Mouse (Mus musculus): Measurements from ENCODE around the gene Oas1g.
"Not testable (repeated sequence)": the region's sequence is repeated elsewhere in the genome, so short reads cannot be mapped to it uniquely, and the experiment has no call there.

The Oas1g gene

DNA sequence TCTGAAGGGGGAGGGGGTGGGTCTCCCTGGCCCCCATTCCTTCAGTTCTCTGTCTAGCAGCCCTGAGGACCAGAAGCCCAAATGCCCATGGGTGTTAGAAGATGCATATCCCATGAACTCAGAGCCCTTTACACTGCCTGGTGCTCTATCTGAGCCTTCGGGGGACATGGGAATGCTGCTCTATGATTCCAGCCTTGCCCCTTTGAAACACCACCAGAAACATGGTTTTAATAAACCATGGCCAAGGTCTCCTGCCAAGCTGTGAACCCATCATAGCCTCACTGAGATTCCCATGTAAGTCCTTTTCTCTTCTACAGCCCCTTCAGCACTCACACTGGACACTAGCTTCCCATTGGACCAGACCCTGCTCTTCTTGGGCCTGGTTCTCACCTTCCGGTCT, 2.6 kb upstream of the Oas1g start:
- DNase-seq (ENCODE audit: low read depth), result no peak

DNA sequence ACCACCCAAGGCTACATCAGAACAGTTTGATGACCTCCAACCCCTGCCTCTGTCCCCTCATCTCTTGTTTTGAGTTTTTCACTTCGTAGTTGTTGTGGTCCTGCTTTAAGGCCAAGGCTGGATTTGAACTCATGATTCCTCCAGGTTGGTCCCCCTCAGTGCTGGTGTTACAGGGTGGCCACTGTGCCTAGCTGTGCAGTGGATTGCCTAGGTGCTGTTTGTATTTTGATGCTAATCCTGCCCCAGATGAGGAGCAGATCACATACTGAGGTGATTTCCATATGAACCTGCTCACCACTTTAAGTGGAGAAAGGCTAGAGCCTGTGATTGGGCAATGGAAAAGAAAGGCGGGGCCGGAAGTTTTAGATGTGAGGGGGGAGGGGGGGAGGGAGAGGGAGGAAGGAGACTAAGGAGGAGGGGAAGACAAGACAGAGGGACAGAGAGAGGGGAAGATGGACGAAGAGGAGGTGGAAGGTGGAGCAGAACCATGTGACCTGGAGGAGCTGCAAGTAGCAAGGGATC, 942 bp upstream of the Oas1g start:
- DNase-seq (ENCODE audit: low read depth), result not testable (repeated sequence)

DNA sequence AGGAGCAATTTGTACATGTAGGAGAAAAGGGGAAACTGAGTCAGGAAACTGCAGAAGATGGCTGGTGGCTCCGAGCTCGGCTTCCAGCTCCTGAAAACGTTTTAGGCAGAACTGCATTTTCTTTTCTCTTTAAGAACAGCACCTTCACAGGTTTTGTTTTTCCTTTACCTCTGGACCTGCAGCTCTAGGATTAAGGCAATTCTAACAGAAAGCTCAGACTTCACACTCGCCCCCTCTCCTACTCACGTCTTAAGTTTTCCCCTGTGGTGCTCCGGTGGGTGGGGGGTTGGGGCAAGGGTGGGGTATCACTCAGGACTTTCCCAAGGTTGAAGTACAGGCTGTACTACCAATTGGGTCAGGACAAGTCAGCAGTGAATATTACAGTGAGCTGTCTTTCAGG, 418 bp upstream of the Oas1g start:
- DNase-seq (ENCODE audit: low read depth), result no peak

DNA sequence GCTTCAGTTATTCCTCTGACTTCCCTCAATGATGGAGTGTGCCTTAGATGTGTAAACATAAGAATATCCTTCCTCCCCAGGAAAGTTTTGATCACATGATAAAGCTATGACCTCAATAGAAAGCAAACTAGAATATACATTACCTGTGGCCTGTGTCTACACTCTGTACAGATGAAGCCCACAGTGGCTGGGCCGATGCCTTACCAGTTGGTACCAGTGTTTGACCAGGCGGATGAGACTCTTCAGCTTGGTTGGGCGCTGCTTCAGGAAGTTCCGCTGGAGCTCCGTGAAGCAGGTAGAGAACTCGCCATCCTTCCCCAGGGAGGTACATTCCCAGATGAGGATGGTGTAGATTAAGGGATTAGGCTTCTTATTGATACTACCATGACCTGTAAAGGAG, 5.7 kb downstream of the Oas1g start:
- DNase-seq (ENCODE audit: low read depth), result not testable (repeated sequence)

DNA sequence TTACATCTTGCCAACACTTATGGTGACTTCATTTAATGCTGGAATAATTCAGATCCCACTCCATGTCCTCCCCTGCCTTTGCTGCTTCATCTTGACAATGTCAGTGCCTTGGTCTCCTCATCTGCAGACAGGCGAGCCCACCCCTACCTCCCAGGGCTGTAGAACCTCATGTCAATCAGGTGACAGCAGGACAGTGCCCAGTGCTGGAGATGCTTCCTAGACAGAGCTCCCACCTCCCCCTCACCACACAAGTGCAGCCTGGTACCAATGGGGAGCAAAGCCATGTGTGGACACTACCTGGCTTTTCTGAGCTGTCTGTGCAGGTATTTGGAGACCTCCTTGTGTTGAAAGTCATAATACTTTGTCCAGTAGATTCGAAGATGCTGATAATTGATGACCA, 8.6 kb downstream of the Oas1g start:
- not testable (repeated sequence) for DNase-seq (ENCODE audit: low read depth)

DNA sequence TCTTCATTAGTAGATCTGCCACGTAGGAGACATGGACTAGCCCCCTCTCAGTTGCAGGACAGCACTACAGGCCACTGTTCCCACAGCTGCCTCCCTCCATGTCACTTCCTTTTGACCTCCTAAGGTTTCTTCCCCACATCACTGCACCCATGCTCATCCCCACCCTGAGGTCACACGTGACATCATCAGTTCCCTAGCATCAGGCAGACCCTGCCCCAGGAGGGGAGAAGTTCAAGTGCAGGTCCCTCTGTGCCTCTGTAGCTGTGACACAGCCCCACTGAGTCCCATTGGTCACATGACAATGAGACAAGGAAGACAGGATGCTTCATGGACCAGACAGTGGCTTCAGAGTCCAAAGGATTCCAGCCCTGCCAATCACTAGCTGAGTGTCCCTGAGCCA, 10.0 kb downstream of the Oas1g start:
- not testable (repeated sequence) for DNase-seq (ENCODE audit: low read depth)

DNA sequence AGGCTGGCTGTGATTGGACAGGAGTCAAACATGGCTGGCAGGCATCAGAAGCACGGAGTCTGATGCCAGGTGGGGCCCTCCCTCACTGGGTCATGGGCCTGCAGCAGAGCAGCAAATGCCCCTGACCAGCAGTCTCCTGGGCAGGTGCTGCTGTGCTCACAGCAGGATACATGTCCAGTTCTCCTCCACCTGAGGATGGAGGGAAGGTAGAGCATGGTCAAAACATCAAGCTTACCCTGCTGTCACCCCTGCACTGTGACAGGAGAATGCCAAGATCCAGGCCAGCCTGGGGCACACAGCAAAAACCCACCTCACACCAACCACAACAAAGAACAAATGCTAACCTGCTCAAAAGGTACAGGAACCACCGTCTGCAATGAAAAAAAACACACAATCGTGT, 10.6 kb downstream of the Oas1g start:
- not testable (repeated sequence) for DNase-seq (ENCODE audit: low read depth)

DNA sequence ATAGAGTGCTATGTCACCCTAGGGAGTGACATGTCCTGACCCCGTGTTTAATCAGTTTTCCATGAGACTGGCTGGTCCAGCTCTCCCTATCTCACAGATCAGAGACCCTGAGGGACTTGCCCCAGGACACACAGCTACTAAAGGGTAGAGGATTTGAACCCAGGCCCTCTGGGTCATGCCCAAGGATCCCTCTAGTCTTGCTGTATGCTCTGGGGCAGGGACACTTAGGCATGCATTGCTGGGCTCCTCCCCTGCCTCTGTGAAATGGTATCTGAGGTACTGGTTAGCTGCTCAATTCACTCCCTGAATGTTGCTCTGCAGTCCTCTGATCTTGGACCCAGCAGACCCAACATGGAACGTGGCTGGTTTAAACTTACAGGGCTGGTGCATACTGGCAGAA, 15.9 kb downstream of the Oas1g start:
- no peak for DNase-seq (ENCODE audit: low read depth)

DNA sequence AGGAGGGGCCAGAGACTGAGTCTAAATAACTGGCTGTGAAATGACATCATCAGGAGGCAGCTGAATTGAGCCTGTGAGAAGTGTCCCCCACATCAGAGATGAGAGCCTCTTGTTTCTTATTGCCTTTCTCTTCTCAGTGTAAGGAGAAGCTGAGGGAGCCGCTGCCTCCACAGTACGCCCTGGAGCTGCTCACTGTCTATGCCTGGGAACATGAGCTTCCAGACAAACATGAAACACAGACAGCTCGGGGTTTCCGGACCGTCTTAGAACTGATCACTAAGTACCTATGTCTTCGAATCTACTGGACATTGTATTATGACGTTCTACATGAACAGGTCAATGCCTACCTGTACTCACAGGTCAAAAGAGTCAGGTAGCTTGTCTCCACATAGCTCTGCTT, 16.6 kb downstream of the Oas1g start:
- no peak for DNase-seq (ENCODE audit: low read depth)

DNA sequence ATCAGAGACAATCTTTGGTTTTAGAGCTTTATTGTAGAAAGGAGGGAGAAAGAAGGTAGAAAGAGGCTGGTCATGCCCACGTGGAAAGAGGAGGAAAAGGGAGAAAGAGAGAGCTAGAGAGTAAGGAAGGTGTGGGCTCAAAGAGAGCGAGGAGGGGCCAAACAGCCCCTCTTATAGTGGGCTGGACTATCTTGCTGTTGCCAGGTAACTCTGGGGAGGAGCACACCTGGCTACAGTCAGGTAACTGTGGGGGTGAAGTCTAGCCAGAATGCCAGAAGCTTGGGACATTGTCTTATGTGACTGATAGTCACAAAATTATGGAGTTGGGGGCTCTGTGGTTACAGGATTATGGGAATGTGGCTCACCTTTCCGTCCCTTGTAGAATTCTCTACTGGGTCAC, 17.3 kb downstream of the Oas1g start:
- DNase-seq (ENCODE audit: low read depth), result no peak

DNA sequence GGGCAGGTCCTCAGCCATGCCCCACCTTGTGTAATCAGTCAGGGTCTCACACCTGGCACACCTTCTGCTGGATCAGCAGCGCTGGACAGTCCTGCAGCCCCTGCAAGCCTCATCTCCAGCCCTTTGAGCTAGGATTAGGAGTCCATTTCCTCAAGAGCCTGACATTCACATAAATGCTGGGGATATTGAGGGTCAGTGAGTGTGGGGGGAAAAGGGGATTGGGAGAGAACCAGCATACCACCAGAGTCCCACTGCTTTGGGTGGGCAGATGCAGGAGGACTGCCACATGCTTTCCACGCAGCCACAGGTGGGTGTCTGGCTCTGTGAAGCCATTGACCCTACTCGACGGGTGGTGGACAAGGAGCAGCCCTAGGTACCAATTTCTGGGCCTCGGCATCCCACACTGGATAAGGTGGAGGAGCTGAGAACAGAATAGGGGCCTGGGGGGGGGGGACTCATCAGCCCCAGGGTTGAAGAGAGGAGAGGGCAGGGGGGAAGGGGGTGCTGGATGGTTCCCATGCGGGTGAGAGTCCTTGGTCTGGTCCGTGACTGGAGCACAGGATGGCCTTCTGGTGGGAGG, 17.9 kb downstream of the Oas1g start:
- DNase-seq (ENCODE audit: low read depth), result no peak

DNA sequence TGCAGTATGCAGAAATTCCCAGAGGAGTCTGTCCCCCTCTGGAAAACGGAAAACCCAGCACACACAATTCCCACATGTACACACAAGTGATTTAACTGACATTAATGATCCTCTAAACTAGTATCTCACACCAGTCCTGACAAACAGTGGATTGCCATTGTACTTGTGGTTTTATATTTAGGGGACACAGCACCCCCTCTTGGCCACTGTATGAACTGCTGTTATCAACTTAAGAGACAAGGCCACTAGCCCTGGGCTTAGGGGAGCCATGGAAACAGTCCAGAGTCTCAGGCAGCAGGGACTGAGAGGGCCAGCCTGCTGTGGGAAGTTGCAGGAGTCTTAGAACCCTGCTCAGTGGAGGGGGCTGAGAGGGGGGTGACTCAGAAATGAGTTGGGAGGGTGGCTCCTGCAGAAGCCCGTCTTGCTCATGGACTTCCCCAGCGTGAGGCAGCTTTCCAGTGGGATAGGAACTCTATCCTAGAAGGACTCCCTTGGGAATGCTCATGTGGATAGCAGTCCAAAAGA, 22.0 kb downstream of the Oas1g start:
- peak; percentile 17 for DNase-seq (ENCODE audit: low read depth)

DNA sequence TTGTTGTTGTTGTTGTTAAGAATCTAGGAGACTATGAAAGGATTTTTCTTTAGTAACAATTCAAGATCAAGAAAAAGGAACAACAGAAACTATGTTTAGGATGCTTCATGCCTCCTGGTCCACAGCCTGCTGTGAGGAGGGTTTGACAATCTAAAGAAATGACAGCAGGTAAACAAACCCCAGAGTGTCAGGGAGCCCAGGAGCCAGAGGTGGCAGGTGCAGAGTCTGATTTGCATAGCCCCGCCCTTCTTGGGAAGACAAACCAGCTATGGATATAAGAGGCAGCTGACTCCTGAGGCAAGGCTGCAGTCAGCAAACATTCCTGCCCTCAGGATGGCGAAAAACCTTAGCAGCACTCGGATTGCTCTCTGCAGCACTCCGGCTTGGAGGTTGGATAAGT, 26.3 kb downstream of the Oas1g start, which contains the start of gene Oas1h:
Gene Oas1h (plus strand): TSS at position 301 of the 400 bp plus-strand sequence.
- DNase-seq (ENCODE audit: low read depth), result no peak

DNA sequence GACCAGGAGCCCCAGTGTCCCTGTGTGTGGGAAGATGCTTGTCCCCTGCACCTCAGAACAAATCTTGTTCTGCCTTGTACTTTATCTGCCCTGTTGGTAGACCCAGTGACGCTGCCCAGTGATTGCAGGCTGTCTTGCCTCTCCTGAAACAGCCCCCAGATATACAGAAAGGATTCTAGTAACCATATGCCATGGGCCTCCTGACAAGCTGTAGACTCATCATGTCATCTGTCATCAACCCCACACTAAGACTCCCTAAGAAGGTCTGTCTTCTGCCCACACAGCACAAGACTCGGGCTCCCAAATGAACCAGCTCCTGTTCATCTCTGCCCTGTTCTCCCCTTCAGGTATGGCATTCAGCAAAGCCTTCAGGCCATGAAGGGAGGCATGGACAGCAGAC, 28.2 kb downstream of the Oas1g start:
- no peak for DNase-seq (ENCODE audit: low read depth)

DNA sequence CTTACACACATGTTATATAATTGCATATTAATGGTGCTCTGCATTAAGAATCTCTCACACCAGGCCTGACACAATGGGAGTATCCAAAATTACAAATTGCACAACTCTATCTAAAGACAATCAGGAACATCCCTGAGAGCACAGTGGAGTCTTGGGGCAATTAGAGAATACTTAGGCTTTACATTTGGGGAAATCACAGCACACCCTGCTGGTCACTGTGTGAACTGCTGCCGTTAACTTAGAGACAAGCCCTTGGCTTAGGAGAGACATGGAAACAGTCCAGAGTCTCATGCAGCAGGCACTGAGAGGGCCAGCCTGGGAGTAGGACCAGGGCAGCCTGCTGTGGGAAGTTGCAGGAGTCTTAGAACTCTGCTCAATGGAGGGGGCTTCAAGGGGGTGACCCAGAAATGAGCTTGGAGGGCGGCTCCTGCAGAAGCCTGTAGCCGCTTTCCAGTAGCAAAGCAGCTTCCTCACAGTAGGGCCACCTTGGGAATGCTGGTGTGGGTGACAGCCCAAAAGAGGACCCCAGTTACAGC, 37.7 kb downstream of the Oas1g start:
- DNase-seq (ENCODE audit: low read depth), result peak; percentile 20

DNA sequence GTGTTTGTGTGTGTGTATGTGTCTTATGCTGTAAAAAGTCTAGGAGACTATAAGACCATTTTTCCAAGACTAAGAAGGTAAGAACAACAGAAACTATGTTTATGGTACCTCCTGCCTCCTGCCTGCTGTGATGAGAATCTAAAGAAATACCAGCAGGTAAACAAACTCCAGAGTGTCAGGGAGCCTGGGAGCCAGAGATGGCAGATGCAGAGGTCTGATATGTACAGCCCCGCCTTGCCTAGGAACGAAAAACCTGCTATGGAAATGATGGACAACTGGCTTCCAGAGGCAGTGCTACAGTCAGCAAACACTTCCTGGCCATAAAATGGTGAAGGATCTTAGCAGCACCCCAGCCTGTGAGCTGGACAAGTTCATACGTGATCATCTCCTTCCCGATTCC, 40.3 kb downstream of the Oas1g start, which contains the start of gene Oas1f:
Gene Oas1f (plus strand): TSS at position 301 of the 400 bp plus-strand sequence.
- DNase-seq (ENCODE audit: low read depth), result no peak

DNA sequence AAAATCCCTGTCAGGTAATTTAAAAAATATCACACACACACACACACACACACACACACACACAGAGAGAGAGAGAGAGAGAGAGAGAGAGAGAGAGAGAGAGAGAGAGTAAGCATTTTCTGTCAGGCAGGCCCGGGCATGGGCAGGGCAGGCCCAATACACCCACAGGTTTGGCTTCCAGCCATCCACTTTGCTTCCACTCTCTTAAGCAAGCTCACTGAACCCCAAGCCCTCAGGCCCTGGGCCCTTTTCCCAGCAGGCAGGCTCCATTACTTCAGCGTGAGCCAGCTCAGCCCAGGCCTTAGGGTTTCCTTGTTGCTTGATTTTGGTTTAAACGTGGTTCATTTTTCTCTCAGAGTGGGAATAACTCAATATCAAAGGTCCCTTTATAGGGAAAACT, 42.7 kb downstream of the Oas1g start:
- no peak for DNase-seq (ENCODE audit: low read depth)

DNA sequence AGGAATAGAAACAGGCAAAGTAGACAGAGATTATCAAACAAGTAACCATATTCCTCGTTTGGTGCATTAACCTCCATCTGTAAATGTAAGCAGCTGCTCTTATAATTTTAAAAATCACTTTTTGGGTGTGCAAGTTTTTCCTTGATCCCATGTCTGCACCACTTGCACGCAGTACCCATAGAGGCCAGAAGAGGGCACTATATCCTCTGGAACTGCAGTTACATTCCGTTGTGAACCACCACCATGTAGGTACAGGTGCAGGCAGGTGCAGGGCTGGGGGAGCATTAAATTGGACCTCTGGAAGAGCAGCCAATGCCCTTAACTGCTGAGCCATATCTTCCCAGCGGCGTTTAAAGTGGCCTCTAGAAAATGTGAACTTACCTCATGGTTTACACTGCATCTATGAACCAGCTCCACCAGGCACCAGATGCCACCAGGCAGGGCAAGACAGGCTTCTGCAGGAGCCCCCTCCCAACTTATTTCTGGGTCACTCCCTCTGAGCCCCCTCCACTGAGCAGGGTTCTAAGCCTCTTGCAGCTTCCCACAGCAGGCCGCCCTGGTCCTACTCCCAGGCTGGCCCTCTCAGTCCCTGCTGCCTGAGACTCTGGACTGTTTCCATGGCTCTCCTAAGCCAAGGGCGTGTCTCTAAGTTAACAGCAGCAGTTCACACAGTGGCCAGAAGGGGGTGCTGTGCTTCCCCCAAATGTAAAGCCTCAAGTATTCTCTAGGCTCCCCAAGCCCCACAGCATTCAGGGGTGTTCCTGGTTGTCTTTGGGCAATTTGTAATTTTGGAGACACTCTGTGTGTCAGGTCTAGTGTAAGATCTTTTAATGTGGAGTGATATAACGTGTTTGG, 50.5 kb downstream of the Oas1g start:
- DNase-seq (ENCODE audit: low read depth), result peak; percentile 23

DNA sequence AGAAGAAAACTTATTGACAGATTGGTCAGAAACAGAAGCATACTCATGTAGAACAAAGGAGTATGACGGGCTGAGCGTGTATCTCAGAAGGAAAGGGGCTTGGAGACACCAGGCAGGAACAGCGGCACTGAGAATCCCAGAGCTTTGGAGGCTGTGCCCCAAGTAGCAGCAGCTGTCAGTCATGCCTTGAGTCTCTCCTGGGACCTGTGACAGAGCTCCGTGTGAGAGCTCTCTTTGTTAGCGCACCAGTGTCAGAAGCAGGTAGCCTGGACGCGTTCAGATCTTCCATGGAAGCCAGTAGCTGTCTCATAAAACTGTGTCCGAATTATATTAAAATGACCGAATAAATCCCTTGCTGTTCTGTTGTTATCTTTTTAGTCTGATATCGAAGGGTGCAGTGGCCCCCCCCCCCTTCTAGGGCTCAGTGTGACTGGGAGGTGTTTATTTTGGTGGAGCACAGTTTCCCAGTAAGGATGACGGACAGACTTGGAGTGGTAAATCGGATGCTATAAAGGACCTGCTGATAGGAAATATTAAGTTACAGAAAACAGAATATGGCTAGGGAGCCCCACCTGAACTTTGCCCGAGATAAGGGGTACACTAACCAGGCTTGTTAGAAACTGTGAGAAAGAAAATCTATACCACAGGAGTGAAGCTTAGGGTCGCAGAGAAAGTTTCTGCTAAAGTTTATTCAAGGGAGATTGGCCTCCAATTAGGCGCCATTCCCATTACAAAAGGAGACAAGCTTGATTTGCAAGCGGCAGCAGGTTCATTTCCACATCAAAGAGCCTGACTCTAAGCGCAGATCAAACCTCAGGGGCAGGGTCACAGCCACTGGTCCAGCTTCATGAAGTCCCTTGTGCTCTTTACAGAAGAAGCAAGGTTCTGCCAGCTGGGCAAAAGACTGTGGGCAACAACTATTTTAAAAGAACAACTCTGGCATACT, 53.8 kb downstream of the Oas1g start:
- DNase-seq (ENCODE audit: low read depth), result no peak

DNA sequence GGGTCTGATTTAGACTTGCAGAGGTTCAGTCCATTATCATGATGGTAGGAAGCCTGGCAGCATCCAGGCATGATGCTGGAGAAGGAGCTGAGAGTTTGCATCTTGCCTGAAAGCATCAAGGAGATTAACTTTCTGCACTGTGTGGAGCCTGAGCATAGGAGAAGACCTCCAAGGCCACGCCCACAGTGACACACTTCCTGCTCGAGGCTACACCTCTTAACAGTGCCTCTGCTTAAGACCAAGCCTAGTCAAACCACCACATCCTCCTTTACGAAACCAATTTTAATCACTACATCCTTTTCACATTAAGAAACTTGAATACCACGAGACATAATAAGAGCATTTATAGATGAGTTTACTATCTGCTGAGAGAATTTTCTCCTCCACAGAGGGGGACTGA, 56.4 kb downstream of the Oas1g start:
- no peak for DNase-seq (ENCODE audit: low read depth)

All from c-Kit-positive CD71-positive TER-119-negative erythroid progenitor cells, embryonic 14.5 days (primary cell).